Mouse (Mus musculus) layer of hippocampus, adult 18-20 months (tissue): ENCODE measurements around the gene Tubb5. TPM values are rescaled to one million over a fixed set of nuclear protein-coding genes. Genes with fewer than 3 reads are reported as not detected.

ENCODE experiments used
- DNase-seq, 2 experiments: peaks; one replicate each; pipeline ENCODE4 v3.0.0; 2022; ENCODE audit warnings: low spot score in 2 of 2
- long read RNA-seq: library from polyadenylated mRNA; stranded (forward); transcript quantifications from one replicate; pipeline ENCODE4 v2.0.0, GENCODE M21; 2021
- total RNA-seq, 2 experiments: library from RNA; stranded (reverse); gene quantifications; 2 replicates each; pipeline ENCODE4 v1.2.3; 2021

The Tubb5 gene
- total RNA-seq, result 100 to 1,000 TPM; 326 to 341 TPM
- long read RNA-seq, transcript Tubb5-201 (4 exons, 2,649 nt), result major isoform, 297 of 324 reads
- long read RNA-seq, transcript Tubb5-204 (3 exons, 979 nt), result minor isoform, 5 of 324 reads
- long read RNA-seq, partial matches to known transcripts, result 21 of 324 reads
- long read RNA-seq, other reads (novel, unspliced or antisense), result 1 of 324 reads

DNA sequence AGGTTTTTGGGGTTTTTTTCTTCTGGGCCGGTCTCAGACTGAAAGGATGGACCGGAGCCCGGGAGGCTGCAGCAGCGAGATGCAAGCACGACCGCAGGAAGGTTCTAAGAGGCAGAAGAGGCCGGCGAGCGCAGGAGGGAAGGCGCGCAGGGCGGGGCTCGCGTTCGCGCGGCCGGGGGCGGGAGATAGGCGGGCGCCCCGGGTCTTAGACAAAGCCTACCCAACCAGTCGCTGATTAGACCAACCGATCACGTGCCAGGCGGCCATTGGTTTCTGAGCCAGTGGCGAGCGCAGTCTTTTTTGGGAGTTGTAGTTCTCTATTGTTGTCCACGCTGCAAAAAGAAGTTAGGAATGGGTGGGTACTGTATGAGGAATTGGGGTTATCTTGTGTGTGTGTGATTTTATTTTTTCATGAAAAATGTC is at the start of gene Tubb5:
Tubb5 (minus strand) TSS at position 185 of the 423 bp plus-strand sequence.
- peak; percentile 96 to 99 for DNase-seq

DNA sequence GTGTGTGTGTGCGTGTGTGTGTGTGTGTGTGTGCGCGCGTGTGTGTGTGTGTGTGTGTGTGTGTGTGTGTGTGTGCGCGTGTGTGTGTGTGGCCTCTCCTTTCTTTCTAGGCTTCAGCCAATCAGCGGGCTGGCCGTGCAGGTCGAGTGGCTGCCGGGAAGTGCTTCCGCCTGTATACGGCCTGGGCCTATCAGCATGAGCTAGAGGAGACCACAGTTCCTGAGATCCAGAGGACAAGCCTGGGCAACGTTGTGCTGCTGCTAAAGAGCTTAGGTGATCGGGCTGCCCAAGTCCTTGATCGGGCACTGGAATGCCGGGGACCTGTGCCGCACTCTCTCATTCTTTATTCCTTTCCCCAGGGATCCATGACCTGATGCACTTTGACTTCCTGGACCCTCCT is 49.6 kb upstream of the Tubb5 start:
- no peak for DNase-seq

DNA sequence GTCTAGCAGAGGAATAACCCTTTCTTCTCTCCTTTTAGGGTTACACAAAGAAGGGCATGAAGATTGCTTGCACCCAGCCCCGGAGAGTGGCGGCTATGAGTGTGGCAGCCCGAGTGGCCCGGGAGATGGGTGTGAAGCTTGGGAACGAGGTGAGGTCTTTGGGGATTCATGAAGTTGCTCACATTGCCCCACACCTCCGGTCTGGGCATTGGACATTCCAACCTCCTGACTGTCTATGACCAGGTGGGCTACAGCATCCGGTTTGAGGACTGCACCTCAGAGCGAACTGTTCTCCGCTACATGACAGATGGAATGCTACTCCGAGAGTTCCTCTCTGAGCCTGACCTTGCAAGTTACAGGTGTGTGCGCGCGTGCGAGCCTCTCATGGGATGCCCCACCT is 45.7 kb upstream of the Tubb5 start:
- no peak for DNase-seq

DNA sequence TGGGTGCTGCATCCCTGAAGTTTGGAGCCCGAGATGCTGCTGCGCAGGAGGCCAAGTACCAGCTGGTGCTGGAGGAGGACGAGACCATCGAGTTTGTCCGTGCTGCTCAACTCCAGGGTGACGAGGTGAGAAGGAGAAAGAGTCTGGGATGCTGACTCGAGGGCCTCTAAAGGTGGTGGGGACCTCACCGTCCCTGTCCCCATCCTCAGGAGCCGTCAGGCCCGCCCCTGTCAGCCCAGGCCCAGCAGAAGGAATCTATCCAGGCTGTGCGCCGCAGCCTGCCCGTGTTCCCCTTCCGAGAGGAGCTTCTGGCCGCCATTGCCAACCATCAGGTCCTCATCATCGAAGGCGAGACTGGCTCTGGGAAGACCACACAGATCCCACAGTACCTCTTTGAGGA is 44.8 kb upstream of the Tubb5 start:
- no peak for DNase-seq

DNA sequence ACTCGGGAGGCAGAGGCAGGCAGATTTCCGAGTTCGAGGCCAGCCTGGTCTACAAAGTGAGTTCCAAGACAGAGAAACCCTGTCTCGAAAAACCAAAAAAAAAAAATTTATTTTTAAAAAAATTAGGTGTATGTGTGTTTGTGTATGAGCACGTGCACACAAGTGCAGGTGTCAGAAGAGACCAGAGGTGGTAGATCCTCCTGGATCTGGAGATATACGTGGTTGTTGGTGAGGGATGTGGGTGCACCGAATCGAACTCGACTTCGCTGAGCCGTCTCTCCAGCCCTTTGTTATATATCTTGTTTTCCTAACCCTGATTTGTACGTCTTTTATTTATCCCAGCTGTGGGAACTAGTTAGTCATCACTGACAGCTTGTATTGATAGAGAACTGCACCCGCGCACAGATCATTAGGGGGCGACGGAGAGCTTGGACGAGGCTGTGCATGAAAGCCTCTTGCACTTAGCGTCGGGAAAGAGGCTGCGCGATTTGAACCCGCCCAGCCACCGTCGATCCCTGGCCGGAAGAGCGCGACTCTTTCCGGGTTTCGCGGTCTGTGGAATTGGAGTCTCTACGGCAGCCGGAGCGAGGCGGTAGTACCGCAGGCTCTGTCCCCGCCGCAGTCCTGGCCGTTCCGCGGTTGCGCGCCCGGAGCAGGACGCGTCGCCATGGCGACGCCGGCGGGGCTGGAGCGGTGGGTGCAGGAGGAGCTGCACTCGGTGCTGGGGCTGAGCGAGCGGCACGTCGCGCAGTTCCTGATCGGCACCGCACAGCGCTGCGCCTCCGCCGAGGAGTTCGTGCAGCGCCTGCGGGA is 41.3 kb upstream of the Tubb5 start, which contains the start of gene Dhx16:
Dhx16 (plus strand) TSS at position 575 of the 813 bp plus-strand sequence.
- DNase-seq, result peak; percentile 94 to 98

GRCm38 (mm10) chr17:35874721-35875120 is 36.6 kb upstream of the Tubb5 start:
- no peak for DNase-seq

GRCm38 (mm10) chr17:35873774-35874519 is 35.8 kb upstream of the Tubb5 start:
- DNase-seq, result peak; percentile 80 to 90

DNA sequence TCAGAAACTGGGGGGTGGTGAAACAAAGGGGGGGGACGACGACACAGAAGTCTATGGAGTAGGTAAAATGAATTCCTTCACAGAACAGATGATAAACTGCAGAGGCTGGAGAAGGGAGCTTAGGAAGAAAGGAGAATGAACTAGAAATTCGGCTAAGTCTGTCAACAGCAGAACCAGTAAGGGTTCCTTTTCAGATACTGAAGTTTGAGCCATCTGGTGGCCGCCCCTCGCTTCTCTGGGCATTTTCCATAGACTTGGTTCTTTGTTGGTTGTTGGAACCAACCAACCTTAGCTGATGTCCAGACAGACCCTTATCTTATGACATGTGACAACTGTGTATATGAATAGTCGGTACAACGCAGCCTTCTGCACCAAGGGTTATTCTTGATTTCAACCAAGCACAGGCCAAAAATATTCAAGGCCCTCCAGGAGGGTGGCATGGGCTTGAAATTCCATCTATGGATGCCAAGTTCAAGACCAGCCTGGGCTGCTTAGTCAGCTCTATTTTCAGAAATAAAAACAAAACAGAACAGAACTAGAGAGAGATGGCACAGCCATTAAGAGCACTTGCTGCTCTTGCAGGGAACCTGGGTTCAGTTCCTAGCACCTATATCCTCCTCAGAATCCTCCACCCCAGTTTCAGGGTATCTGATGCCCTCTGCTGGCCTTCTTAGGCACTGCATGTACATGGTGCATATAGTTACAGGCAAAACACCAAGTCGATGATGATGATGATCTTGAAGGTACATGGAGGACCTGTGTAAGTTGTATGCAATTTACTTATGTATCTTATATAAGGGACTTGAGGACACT is 33.0 kb upstream of the Tubb5 start:
- DNase-seq, result no peak

DNA sequence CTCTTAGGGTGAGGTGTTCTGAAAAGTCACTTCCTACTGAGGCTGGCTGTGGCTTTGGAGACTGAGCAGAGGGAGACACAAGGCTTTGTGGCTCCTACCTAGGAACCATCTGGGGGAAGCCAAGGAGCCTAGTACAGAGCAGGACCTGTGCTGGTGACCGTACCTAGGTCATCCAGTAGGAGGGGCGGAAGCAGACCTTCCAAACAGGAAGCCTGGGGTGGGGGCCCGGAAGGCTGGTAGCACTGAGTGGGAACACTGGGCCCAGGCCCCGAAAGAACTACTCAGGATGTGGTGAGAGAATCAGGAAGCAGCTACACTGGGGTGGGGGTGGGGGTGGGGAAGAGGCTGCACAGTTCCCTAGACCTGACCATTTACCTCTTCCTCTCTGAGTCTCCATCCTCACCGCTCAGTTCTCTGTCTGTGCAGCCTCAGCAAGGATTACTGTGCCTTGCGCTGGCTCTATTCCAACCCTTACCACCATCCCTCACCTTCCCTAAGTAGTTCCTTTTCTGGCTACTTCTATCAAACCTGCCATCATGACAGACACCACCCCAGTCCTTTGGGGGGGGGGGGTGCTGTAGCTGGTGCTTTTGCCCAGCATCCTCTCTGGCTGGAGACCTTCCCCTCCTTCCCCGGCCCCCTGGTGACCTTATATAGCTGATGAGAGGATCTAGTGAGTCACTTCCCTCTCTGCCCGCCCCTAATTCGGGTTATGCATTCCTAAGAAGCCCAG is 32.2 kb upstream of the Tubb5 start:
- no peak for DNase-seq

DNA sequence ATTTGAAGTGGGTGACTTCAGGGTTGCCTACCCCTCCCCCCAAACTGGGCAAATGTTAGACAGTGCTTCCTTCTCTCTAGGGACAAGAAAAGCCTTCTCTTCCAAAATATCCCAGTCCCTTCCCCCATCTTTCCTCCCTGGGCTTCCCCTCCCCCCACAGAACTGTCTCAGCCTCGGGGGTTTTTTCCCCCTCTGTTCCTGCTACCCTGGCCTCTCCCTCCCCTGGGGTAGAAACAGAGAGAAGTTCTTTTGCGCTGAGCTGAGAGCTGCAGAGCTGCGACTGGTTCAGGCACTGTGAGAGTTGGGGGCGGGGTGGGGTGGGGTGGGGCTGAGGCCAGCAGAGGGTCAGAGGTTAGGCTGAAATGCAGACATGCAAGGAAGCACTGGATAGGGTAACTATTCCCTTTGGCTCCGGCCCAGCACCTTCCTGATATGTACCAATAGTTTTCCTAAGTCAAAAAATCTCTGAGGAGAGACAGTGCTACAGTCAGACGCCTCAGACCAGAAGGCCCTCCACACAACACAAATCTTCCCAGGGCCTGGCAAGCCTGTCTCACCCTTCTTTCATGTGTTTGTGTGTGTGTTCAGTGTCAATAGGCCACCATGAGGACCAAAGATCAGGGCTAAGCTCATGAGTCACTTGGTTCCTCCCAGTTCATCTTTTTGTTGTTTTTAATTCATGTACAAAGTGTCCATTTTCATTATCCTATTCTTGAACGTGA is 31.4 kb upstream of the Tubb5 start:
- DNase-seq, result no peak

DNA sequence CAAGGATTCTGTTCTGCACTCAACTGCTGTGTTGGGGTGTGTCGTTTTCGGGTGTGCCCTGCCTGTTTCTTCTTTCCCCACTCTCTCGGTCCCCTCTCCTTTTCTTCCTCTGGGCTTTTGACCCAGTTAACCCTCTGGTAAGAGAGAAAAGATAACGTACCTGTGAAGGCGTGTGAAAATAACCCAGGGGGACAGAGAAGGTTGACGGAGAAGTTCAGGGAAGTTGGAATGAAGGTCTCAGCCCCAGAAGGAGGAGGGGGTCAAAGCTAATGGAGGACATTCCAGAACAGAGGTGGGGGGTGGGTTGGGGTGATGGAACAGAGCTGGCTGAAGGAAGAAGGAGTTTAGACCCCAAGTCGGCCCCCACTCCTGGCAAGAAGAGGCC is 30.8 kb upstream of the Tubb5 start:
- no peak for DNase-seq

DNA sequence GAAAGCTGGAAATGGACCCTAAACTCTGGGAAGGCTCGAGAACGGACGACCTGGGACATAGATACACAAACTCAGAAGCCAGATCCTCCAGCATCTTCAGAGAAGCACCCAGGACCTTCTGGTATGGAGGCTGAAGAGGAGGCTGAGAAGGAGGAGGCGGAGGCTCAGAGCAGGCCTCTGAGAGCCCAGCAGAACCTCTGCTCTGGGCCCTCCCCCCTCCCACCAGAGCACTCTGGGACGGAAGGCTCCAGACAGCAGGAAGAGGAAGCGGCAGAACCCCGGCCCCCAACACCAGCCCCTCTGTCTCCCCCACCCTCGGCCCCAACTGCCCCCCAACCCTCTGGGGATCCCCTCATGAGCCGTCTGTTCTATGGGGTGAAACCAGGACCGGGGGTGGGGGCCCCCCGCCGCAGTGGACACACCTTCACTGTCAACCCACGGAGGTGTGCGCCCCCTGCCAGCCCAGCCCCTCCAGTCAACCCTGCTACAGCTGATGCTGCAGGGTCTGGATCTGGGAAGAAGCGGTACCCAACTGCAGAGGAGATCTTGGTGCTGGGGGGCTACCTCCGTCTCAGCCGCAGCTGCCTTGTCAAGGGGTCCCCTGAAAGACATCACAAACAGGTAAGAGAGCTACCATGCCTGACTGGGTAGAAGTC is 30.2 kb upstream of the Tubb5 start:
- DNase-seq, result no peak

DNA sequence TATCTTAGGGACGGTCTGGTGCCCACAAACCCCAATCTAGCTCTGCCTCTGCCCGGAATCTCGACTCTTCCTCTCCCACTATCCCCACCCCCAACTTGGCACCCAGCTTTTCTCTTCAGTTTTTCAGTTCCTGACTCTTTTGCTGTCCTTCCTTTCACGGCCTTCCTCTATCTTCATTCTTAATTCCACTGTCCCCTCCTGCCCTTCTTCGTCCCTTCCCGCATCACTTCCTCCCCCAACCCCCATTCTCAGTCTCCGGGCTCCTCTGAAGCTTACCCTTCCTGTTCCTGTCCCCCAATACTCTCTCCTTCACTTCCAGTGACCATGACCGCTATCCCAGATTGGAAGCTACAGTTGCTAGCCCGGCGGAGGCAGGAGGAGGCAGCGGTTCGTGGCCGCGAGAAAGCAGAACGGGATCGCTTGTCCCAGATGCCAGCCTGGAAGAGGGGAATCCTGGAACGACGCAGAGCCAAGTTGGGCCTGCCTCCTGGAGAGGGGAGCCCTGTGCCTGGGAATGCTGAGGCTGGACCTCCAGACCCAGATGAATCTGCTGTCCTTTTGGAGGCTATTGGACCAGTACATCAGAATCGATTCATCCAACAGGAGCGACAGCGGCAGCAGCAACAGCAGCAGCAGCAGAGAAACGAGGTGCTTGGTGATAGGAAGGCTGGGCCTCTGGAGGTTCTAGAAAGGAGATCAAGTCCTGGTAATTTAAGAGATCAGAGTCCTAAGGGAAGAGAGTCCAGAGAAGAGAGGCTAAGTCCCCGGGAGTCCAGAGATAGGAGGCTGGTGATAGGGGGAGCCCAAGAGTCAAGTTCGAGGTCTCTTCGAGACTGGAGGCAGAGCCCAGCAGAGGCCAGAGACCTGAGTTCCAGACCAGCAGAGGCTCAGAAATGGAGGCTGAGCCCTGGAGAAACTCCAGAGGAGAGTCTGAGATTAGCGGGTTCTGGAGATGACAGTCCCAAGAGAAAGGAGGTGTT is 29.1 kb upstream of the Tubb5 start:
- DNase-seq, result no peak

GRCm38 (mm10) chr17:35866281-35866831 is 28.2 kb upstream of the Tubb5 start:
- no peak for DNase-seq

DNA sequence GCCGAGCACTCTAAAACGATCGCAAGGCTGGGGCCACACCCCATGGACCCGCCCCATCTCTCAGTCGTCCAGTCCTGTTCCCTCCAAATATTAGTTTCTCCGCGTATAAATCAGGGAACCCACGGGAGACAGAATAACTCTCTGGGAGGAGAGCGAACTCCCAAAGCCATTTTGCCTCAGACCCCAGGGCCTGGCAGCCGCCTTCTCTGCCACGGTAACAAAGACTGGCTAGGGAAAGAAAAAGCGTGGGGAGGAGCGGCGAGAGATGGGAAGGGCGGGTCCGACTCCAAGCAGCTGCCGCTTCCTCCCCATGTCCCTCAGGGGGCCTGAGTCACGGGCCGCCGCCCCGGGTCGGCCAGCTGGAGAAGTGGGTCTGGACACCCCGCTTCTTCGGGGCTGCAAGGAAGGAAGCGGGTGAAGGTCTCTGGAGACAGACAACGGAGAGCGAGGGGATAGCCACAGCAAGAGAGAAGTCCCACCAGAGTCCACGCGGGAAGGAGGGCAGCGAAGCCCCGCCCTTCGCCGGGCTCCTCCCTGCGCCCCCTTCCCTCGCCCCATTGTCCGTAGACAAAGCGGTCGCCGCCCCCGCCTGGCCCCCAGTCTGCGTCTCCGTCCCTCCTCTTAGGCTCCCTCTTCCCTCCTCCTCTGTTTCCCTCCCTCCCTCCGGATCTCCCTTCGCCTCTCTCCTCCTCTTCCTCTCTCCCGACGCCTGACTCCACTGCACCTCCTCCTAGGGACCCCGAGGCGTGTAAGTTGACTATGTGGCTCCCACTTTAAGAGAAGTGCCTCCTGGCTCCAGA is 27.6 kb upstream of the Tubb5 start, which contains the start of gene Ppp1r18:
Ppp1r18 (plus strand) TSS at position 113 of the 800 bp plus-strand sequence.
- no peak for DNase-seq

DNA sequence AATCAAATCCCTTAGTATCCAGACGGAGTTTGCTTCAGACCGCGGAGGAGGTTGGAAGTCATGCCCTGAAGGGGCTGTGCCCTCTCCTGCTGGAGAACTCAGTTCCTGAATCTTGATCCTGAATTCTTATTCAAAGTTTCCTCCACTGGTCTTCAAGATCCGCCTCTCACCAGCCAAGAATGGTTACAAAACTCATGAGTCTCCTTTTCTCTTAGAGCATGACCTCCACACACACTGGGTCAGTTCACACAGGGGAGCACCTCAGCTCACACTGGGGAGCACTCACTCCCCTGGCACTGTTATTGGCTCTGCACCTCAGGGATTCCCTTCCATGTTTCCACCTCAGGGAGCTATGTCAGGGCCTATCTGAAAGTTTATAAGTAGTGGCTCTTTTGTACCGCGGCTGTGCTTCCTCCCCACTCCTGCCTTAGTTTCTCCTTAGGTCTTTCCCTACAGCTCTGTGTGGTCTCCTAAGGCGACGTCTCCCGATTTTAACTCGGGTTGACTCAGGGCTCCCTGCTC is 26.8 kb upstream of the Tubb5 start:
- DNase-seq, result no peak
